In genomic region chr7:129729709-129730238, GRCm38 (mm10) we compare ENCODE assay signal across 19 mouse cellular contexts.
DNase-seq lines count a peak whose midpoint lies in the region; ATAC-seq and TF ChIP-seq lines count a peak whose summit lies in the region.
"Had no signal": no experiment of that assay in that cellular context is flagged by ENCODE, and none has a peak within 500 bp of the region (broad histone marks: within the 10 kb centered on the region; RNA-seq: fewer than 3 reads in every experiment).

No protein-coding gene starts in this region.

- H3K4me2 ChIP-seq in kidney, embryonic 16.5 days (replicated peaks; ENCODE audit: low read depth, low read length): no peak overlapping the region
- no peak overlapping the region for H3K4me2 ChIP-seq in lung, embryonic 15.5 days
- H3K4me2 ChIP-seq in intestine, postnatal 0 days (replicated peaks; ENCODE audit: low read depth): 0 out of 2 replicates have a peak overlapping the region, but pooled peaks have one; percentile 2
- no peak overlapping the region for H3K4me2 ChIP-seq in stomach, postnatal 0 days (replicated peaks; ENCODE audit: low read depth)
- H3K4me2 ChIP-seq in forebrain, embryonic 16.5 days (ENCODE audit: low read length): no peak overlapping the region
- H3K4me2 ChIP-seq: forebrain, embryonic 12.5 days; hindbrain, embryonic 12.5 days; liver, embryonic 11.5 days had no signal

- TF ChIP-seq CTCF in lung, adult 2 months (IDR thresholded peaks at IDR 0.05; ENCODE audit: insufficient read depth, low read length): no peak
- no peak for TF ChIP-seq CTCF in intestine, postnatal 0 days (IDR thresholded peaks at IDR 0.05; ENCODE audit: low read depth)
- TF ChIP-seq CTCF in stomach, postnatal 0 days (IDR thresholded peaks at IDR 0.05; ENCODE audit: low read depth): no peak

- no peak for TF ChIP-seq POLR2A in lung, adult 2 months (IDR thresholded peaks at IDR 0.05; ENCODE audit: borderline replicate concordance, extremely low read depth, low read depth, low read length)

- DNase-seq in kidney, adult 11 months: no peak
- DNase-seq in lung, adult 2 months: no peak
- no peak for DNase-seq in stomach, postnatal 0 days (ENCODE audit: low spot score)
- DNase-seq: cerebellum, adult 8-10 months; gastrocnemius, postnatal 14 days; layer of hippocampus, adult 9-11 months; left cerebral cortex, postnatal 4 days; right cerebral cortex, postnatal 14 days; spleen, adult 18-20 months had no signal

- WGBS in kidney, embryonic 16.5 days: 41% methylated on average over 11 of the region's 11 CpGs
- 54% methylated on average over 11 of the region's 11 CpGs for WGBS in lung, embryonic 15.5 days
- WGBS in lung, adult 2 months: 67% methylated on average over 11 of the region's 11 CpGs
- WGBS in intestine, postnatal 0 days: 35% methylated on average over 11 of the region's 11 CpGs
- WGBS in stomach, postnatal 0 days: 45% methylated on average over 11 of the region's 11 CpGs
- 84% methylated on average over 11 of the region's 11 CpGs for WGBS in forebrain, embryonic 16.5 days

- no peaks in the 10 kb centered on the region for H3K36me3 ChIP-seq in kidney, embryonic 16.5 days (ENCODE audit: insufficient read depth, low read length)
- H3K36me3 ChIP-seq in lung, embryonic 15.5 days: no peaks in the 10 kb centered on the region
- no peaks in the 10 kb centered on the region for H3K36me3 ChIP-seq in intestine, postnatal 0 days (ENCODE audit: control insufficient read depth, insufficient read depth)
- H3K36me3 ChIP-seq in stomach, postnatal 0 days (ENCODE audit: control insufficient read depth, insufficient read depth, low read length): no peaks in the 10 kb centered on the region
- no peaks in the 10 kb centered on the region for H3K36me3 ChIP-seq in forebrain, embryonic 16.5 days (ENCODE audit: control insufficient read depth, insufficient read depth)
- H3K36me3 ChIP-seq: forebrain, embryonic 12.5 days; hindbrain, embryonic 12.5 days; midbrain, embryonic 10.5 days had no signal

- no peak overlapping the region for H3K9ac ChIP-seq in kidney, embryonic 16.5 days (replicated peaks; ENCODE audit: low read length)
- no peak overlapping the region for H3K9ac ChIP-seq in lung, embryonic 15.5 days
- no peak overlapping the region for H3K9ac ChIP-seq in intestine, postnatal 0 days (ENCODE audit: low read depth, low read length)
- H3K9ac ChIP-seq in stomach, postnatal 0 days (ENCODE audit: low read length): no peak overlapping the region
- H3K9ac ChIP-seq in forebrain, embryonic 16.5 days (replicated peaks; ENCODE audit: low read depth, low read length): no peak overlapping the region
- H3K9ac ChIP-seq: forebrain, embryonic 12.5 days; hindbrain, embryonic 12.5 days had no signal

- no peak overlapping the region for H3K4me3 ChIP-seq in kidney, embryonic 16.5 days (ENCODE audit: low read length)
- no peak overlapping the region for H3K4me3 ChIP-seq in lung, embryonic 15.5 days
- H3K4me3 ChIP-seq in lung, adult 2 months (replicated peaks; ENCODE audit: extremely low read depth, low read depth, low read length): no peak overlapping the region
- no peak overlapping the region for H3K4me3 ChIP-seq in intestine, postnatal 0 days (ENCODE audit: low read depth, low read length)
- H3K4me3 ChIP-seq in stomach, postnatal 0 days (ENCODE audit: low read depth, low read length): no peak overlapping the region
- no peak overlapping the region for H3K4me3 ChIP-seq in forebrain, embryonic 16.5 days (replicated peaks; ENCODE audit: low read length)
- H3K4me3 ChIP-seq: forebrain, embryonic 12.5 days; hindbrain, embryonic 12.5 days; left cerebral cortex, adult 2 months; midbrain, embryonic 10.5 days had no signal

- H3K27ac ChIP-seq in kidney, embryonic 16.5 days (ENCODE audit: low read length): peak overlapping the region; percentile 15; the same call in 1 of the 2 replicates
- peak overlapping the region; percentile 20; the same call in 1 of the 2 replicates for H3K27ac ChIP-seq in lung, embryonic 15.5 days
- no peak overlapping the region for H3K27ac ChIP-seq in intestine, postnatal 0 days (ENCODE audit: low read depth, low read length)
- H3K27ac ChIP-seq in stomach, postnatal 0 days (replicated peaks): peak overlapping the region; percentile 50; the same call in 1 of the 2 replicates
- no peak overlapping the region for H3K27ac ChIP-seq in forebrain, embryonic 16.5 days (ENCODE audit: low read length)
- H3K27ac ChIP-seq: forebrain, embryonic 12.5 days; hindbrain, embryonic 12.5 days; left cerebral cortex, adult 2 months; macrophage; midbrain, embryonic 10.5 days had no signal

- no peaks in the 10 kb centered on the region for H3K9me3 ChIP-seq in kidney, embryonic 16.5 days (ENCODE audit: low read length)
- no peaks in the 10 kb centered on the region for H3K9me3 ChIP-seq in lung, embryonic 15.5 days
- no peaks in the 10 kb centered on the region for H3K9me3 ChIP-seq in intestine, postnatal 0 days (ENCODE audit: control insufficient read depth)
- H3K9me3 ChIP-seq in stomach, postnatal 0 days (ENCODE audit: control insufficient read depth, low read length): no peaks in the 10 kb centered on the region
- H3K9me3 ChIP-seq in forebrain, embryonic 16.5 days (ENCODE audit: control insufficient read depth, low read length): no peaks in the 10 kb centered on the region
- H3K9me3 ChIP-seq: forebrain, embryonic 12.5 days; hindbrain, embryonic 12.5 days; midbrain, embryonic 10.5 days had no signal

- TF ChIP-seq EP300 in stomach, postnatal 0 days (optimal IDR thresholded peaks at IDR 0.05): peak; percentile 43

- no peaks in the 10 kb centered on the region for H3K27me3 ChIP-seq in kidney, embryonic 16.5 days (ENCODE audit: insufficient read depth, low read length)
- H3K27me3 ChIP-seq in lung, embryonic 15.5 days: no peaks in the 10 kb centered on the region
- H3K27me3 ChIP-seq in intestine, postnatal 0 days (replicated peaks; ENCODE audit: control insufficient read depth, insufficient read depth, low read length): no peaks in the 10 kb centered on the region
- H3K27me3 ChIP-seq in stomach, postnatal 0 days (ENCODE audit: control insufficient read depth, insufficient read depth, low read length): no peaks in the 10 kb centered on the region
- H3K27me3 ChIP-seq in forebrain, embryonic 16.5 days (replicated peaks; ENCODE audit: control insufficient read depth, insufficient read depth, low read length): no peaks in the 10 kb centered on the region
- H3K27me3 ChIP-seq: forebrain, embryonic 12.5 days; hindbrain, embryonic 12.5 days had no signal

- H3K4me1 ChIP-seq in kidney, embryonic 16.5 days (ENCODE audit: insufficient read depth, low read length): peaks cover 4% of the 10 kb centered on the region; the same call in 1 of the 2 replicates
- H3K4me1 ChIP-seq in lung, embryonic 15.5 days: peaks cover 17% of the 10 kb centered on the region
- no peaks in the 10 kb centered on the region for H3K4me1 ChIP-seq in lung, adult 2 months (ENCODE audit: control insufficient read depth, insufficient read depth, low read length)
- H3K4me1 ChIP-seq in intestine, postnatal 0 days (replicated peaks; ENCODE audit: control insufficient read depth, insufficient read depth, low read length): no peaks in the 10 kb centered on the region
- H3K4me1 ChIP-seq in stomach, postnatal 0 days (replicated peaks; ENCODE audit: control insufficient read depth, insufficient read depth): 0 out of 2 replicates have a peak, but pooled peaks cover 2% of the 10 kb centered on the region
- no peaks in the 10 kb centered on the region for H3K4me1 ChIP-seq in forebrain, embryonic 16.5 days (replicated peaks; ENCODE audit: control insufficient read depth, insufficient read depth, low read length)
- H3K4me1 ChIP-seq: forebrain, embryonic 12.5 days; hindbrain, embryonic 12.5 days had no signal

- ATAC-seq in kidney, embryonic 16.5 days (ENCODE audit: low FRiP score, low TSS enrichment): no peak
- ATAC-seq in lung, embryonic 15.5 days (ENCODE audit: borderline replicate concordance, extremely low read depth, low FRiP score, low TSS enrichment): no peak
- ATAC-seq in intestine, postnatal 0 days: no peak
- ATAC-seq in stomach, postnatal 0 days (ENCODE audit: low FRiP score, low TSS enrichment): 0 out of 2 replicates have a peak, but pooled peaks have one; percentile 47
- no peak for ATAC-seq in forebrain, embryonic 16.5 days

Comparison
In these comparisons a context has a peak if more than half of its experiments do, and no peak if none do; other contexts are left out.
1. H3K27ac ChIP-seq: peak in kidney, embryonic 16.5 days (single experiment), lung, embryonic 15.5 days (single experiment) and stomach, postnatal 0 days (single experiment); none in intestine, postnatal 0 days (single experiment) and forebrain, embryonic 16.5 days (single experiment).